Mouse (Mus musculus): ENCODE data around the gene Vmn1r181. TPM values are rescaled to one million over a fixed set of nuclear protein-coding genes. Genes with fewer than 3 reads are reported as not detected.
"Not testable (repeated sequence)": the region's sequence is repeated elsewhere in the genome, so short reads cannot be mapped to it uniquely, and the experiment has no call there.

Vmn1r181 gene
- not detected in 2 replicates for polyA plus RNA-seq (2016; fragmentation: Nextera tagmentation; extraction: Ambion mirVana)

DNA sequence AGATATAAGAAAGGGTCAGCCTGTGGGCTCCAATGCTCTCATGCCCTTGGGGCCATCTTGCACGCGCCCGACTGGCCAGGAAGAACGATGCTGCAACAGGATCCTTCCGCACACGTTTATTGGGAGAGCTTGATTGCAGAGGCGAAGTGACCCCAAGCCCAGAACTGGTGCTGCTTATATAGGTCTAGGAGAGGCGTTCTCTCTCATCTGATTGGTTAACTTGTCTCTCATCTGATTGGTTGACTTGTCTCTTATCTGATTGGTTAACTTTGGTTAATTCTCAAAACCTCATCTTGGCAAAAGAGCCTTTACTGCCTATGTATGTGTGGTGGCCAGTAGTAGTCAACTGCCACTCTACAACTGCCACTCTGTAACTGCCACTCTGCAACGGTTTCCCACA lies at the start of gene Vmn1r181:
TSS of gene Vmn1r181 (plus strand) at position 301 of the 400 bp plus-strand sequence.
- not testable (repeated sequence) for H3K4me3 ChIP-seq; H3K4me1 ChIP-seq; H3K27me3 ChIP-seq (ENCODE audit: low read depth, poor library complexity, severe bottlenecking); DNase-seq (ENCODE audit: low spot score); H3K36me3 ChIP-seq; H3K27ac ChIP-seq (replicated peaks)
- H3K9me3 ChIP-seq (replicated peaks), result peaks cover 78% of the 10 kb centered on the region
- 86% methylated on average over 9 of the region's 9 CpGs for WGBS

DNA sequence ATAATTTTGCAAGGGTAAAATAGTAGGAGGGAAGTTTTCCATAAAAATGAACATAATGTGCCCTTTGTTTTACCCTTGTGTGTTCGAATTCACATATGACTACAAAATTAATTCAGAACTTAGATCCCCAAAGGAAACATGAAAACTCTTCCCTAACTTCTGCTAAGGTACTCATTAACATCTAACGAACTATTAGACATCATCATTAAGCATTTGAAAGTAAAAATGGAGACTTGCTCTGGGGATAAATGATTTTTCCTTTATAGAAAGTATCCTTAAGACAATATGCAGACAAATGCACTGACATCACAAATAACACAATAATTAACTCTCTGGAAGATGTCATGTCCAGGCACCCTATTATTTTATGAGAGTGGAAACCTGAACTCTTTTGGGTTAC lies 47.7 kb upstream of the Vmn1r181 start, which contains the start of gene Vmn1r179:
TSS of gene Vmn1r179 (plus strand) at position 301 of the 400 bp plus-strand sequence.
- H3K27me3 ChIP-seq (ENCODE audit: low read depth, poor library complexity, severe bottlenecking), result no peaks in the 10 kb centered on the region
- H3K4me1 ChIP-seq, result no peaks in the 10 kb centered on the region
- no peak within 1 kb of the TSS for H3K4me3 ChIP-seq
- peaks cover 69% of the 10 kb centered on the region for H3K9me3 ChIP-seq (replicated peaks)
- H3K36me3 ChIP-seq, result no peaks in the 10 kb centered on the region
- DNase-seq (ENCODE audit: low spot score), result no peak
- 63% methylated on average over 2 of the region's 2 CpGs for WGBS
- no peak within 1 kb of the TSS for H3K27ac ChIP-seq (replicated peaks)

DNA sequence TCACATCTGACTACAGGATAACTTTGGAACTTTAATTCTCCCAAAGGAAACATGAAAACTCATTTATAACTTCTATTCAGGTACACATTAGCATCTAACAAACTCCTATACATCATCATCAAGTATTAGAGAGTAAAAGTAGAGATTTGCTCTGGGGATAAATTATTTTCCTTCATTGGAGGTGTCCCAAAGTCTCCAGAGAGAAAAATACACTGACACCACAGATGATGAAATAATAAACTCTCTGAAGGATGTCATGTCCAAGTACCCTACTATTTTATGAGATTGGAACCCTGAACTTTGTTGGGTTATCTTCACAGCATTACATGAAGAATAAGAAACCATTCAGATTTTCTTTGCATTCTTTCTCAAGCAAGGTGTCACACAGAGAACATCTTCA lies 24.1 kb upstream of the Vmn1r181 start, which contains the start of gene Vmn1r180:
TSS of gene Vmn1r180 (plus strand) at position 301 of the 400 bp plus-strand sequence.
- Histone ChIP-seq H3K9me3 (replicated peaks) (peaks cover 48% of the 10 kb centered on the region), H3K27me3 (ENCODE audit: low read depth, poor library complexity, severe bottlenecking) (no peaks in the 10 kb centered on the region), H3K4me3 (no peak within 1 kb of the TSS), H3K27ac (replicated peaks) (no peak within 1 kb of the TSS), H3K36me3 (no peaks in the 10 kb centered on the region), H3K4me1 (no peaks in the 10 kb centered on the region)
- DNase-seq (ENCODE audit: low spot score), result no peak

DNA sequence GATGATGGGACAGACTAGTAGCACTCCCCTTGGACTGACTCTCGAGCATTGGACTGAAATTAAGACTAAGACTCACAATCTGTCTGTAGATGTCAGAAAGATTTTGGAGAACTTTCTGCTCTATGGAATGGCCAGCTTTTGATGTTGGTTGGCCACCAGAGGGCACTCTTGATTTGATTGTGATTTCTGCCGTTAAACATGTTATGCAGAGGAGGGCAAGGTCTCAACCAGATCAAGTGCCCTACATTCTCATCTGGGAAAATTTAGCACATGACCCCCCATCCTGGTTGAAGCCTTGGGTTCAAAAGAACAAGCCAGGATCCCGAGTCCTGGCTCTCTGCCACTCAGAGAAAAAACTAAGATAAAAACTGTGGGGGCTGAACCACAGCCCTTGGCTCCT lies 6.4 kb upstream of the Vmn1r181 start:
- H3K4me3 ChIP-seq; H3K27me3 ChIP-seq (ENCODE audit: low read depth, poor library complexity, severe bottlenecking); H3K27ac ChIP-seq (replicated peaks); H3K4me1 ChIP-seq; H3K36me3 ChIP-seq; DNase-seq (ENCODE audit: low spot score): not testable (repeated sequence)
- H3K9me3 ChIP-seq (replicated peaks), result peaks cover 81% of the 10 kb centered on the region
- 62% methylated on average over 3 of the region's 3 CpGs for WGBS

DNA sequence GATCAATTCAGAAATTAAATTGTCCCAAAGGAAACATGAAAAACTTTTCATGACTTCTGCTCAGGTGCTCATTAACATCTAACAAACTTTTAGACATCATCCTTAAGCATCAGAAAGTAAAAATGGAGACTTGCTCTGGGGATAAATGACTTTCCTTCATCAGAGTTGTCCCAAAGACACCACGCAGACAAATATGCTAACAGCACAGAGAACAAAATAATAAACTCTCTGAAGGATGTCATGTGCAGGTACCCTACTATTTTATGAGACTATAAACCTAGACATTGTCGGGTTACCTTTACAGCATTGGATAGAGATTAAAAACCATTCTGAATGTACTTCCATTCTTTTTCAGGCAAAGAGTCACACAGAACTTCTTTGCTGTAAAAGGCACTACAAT lies 27.0 kb downstream of the Vmn1r181 start, which contains the start of gene V1rd19:
TSS of gene V1rd19 (plus strand) at position 301 of the 400 bp plus-strand sequence.
- DNase-seq (ENCODE audit: low spot score), result no peak
- 71% methylated on average over 2 of the region's 2 CpGs for WGBS
- Histone ChIP-seq H3K4me3 (no peak within 1 kb of the TSS), H3K27ac (replicated peaks) (no peak within 1 kb of the TSS), H3K36me3 (no peaks in the 10 kb centered on the region), H3K4me1 (no peaks in the 10 kb centered on the region), H3K27me3 (ENCODE audit: low read depth, poor library complexity, severe bottlenecking) (no peaks in the 10 kb centered on the region), H3K9me3 (replicated peaks) (peaks cover 45% of the 10 kb centered on the region)

Other genes starting within 250 kb of the Vmn1r181 start
- not detected in 2 replicates for gene Vmn1r174, start 222.3 kb upstream of the Vmn1r181 start, polyA plus RNA-seq (2016; fragmentation: Nextera tagmentation; extraction: Ambion mirVana)
- not detected in 2 replicates for gene Vmn1r175, start 164.0 kb upstream of the Vmn1r181 start, polyA plus RNA-seq (2016; fragmentation: Nextera tagmentation; extraction: Ambion mirVana)
- not detected in 2 replicates for gene Vmn1r176, start 137.2 kb upstream of the Vmn1r181 start, polyA plus RNA-seq (2016; fragmentation: Nextera tagmentation; extraction: Ambion mirVana)
- not detected in 2 replicates for gene Vmn1r177, start 108.2 kb upstream of the Vmn1r181 start, polyA plus RNA-seq (2016; fragmentation: Nextera tagmentation; extraction: Ambion mirVana)
- not detected in 2 replicates for gene Vmn1r178, start 82.6 kb upstream of the Vmn1r181 start, polyA plus RNA-seq (2016; fragmentation: Nextera tagmentation; extraction: Ambion mirVana)
- not detected in 2 replicates for gene Vmn1r179, start 47.6 kb upstream of the Vmn1r181 start, polyA plus RNA-seq (2016; fragmentation: Nextera tagmentation; extraction: Ambion mirVana)
- gene Vmn1r180, start 24.0 kb upstream of the Vmn1r181 start, polyA plus RNA-seq (2016; fragmentation: Nextera tagmentation; extraction: Ambion mirVana), result not detected in 2 replicates
- not detected in 2 replicates for gene V1rd19, start 27.1 kb downstream of the Vmn1r181 start, polyA plus RNA-seq (2016; fragmentation: Nextera tagmentation; extraction: Ambion mirVana)
- 0.01 TPM in 1 of 2 replicates, not detected in the other for gene Vmn1r183, start 78.6 kb downstream of the Vmn1r181 start, polyA plus RNA-seq (2016; fragmentation: Nextera tagmentation; extraction: Ambion mirVana)
- 28.4 and 31.7 TPM in 2 replicates for gene Zfp180, start 107.3 kb downstream of the Vmn1r181 start, polyA plus RNA-seq (2016; fragmentation: Nextera tagmentation; extraction: Ambion mirVana)
- 3.9 and 6.1 TPM in 2 replicates for gene Zfp112, start 137.7 kb downstream of the Vmn1r181 start, polyA plus RNA-seq (2016; fragmentation: Nextera tagmentation; extraction: Ambion mirVana)
- gene Zfp235, start 159.6 kb downstream of the Vmn1r181 start, polyA plus RNA-seq (2016; fragmentation: Nextera tagmentation; extraction: Ambion mirVana), result 14.0 and 14.9 TPM in 2 replicates
- gene Zfp114, start 200.4 kb downstream of the Vmn1r181 start, polyA plus RNA-seq (2016; fragmentation: Nextera tagmentation; extraction: Ambion mirVana), result 5.2 and 5.4 TPM in 2 replicates
- 10.7 and 10.9 TPM in 2 replicates for gene Zfp111, start 236.8 kb downstream of the Vmn1r181 start, polyA plus RNA-seq (2016; fragmentation: Nextera tagmentation; extraction: Ambion mirVana)

Data from midbrain, embryonic 10.5 days (tissue).